Mouse (Mus musculus) MEL (cell line): ENCODE measurements at regions not wholly inside any gene's neighbourhood (a gene's known extent, or its start where the extent isn't known, plus 50 kb on each side); places are given as distances from the start of the nearest gene placed in this dataset.

Experiments used
- DNase-seq: peaks from one replicate; pipeline ENCODE4 v3.0.0; 2011; ENCODE audit warnings: low read depth, low spot score
- H3K27ac ChIP-seq: 2 replicates; pipeline ENCODE4 v1.5.1; 2012; ENCODE audit warnings: low read depth, mild to moderate bottlenecking, control low read depth, low read length, moderate library complexity; ENCODE audit not compliant: control insufficient read depth
- H3K27me3 ChIP-seq, 2 experiments: fragments of 150-350 bp in 1 of 2; sonication (generic) in 1 of 2; 2 replicates each; pipeline ENCODE4 v1.6.1; 2012; ENCODE audit warnings: low read length in 2 of 2, mild to moderate bottlenecking in 2 of 2, improper control_type of control experiment in 1 of 2, moderate library complexity in 1 of 2; ENCODE audit not compliant: insufficient read depth in 2 of 2, control insufficient read depth in 1 of 2
- H3K36me3 ChIP-seq, 2 experiments: 2 replicates each; pipeline ENCODE4 v1.6.1; 2012 to 2014; ENCODE audit warnings: low read length in 2 of 2, improper control_type of control experiment in 1 of 2, inconsistent platforms in 1 of 2, mild to moderate bottlenecking in 1 of 2; ENCODE audit not compliant: insufficient read depth in 2 of 2, control insufficient read depth in 1 of 2
- H3K4me1 ChIP-seq, 2 experiments: fragments of 150-350 bp in 1 of 2; sonication (generic) in 1 of 2; 2 replicates each; pipeline ENCODE4 v1.6.1; 2012; ENCODE audit warnings: low read length in 2 of 2, improper control_type of control experiment in 1 of 2, mild to moderate bottlenecking in 1 of 2; ENCODE audit not compliant: insufficient read depth in 2 of 2, control insufficient read depth in 1 of 2
- H3K4me3 ChIP-seq, 2 experiments: fragments of 150-350 bp in 1 of 2; sonication (generic) in 1 of 2; 2 replicates each; pipeline ENCODE4 v1.5.1; 2012; ENCODE audit warnings: low read depth in 2 of 2, low read length in 2 of 2, mild to moderate bottlenecking in 2 of 2, moderate library complexity in 2 of 2, control low read depth in 1 of 2, improper control_type of control experiment in 1 of 2; ENCODE audit not compliant: control insufficient read depth in 1 of 2, insufficient read depth in 1 of 2
- H3K79me2 ChIP-seq: 2 replicates; pipeline ENCODE4 v1.6.1; 2012; ENCODE audit warnings: mild to moderate bottlenecking, low read length, moderate library complexity; ENCODE audit not compliant: control insufficient read depth, poor library complexity, insufficient read depth
- H3K9ac ChIP-seq: 2 replicates; pipeline ENCODE4 v1.6.1; 2012; ENCODE audit warnings: low read depth, mild to moderate bottlenecking, control low read depth, low read length, moderate library complexity; ENCODE audit not compliant: control insufficient read depth, poor library complexity, severe bottlenecking
- H3K9me3 ChIP-seq: fragments of 150-350 bp; sonication (generic); replicated peaks from 2 replicates; pipeline ENCODE4 v1.6.1; 2012; ENCODE audit warnings: mild to moderate bottlenecking, low read length, improper control_type of control experiment, moderate library complexity; ENCODE audit not compliant: insufficient read depth
- CHD2 ChIP-seq: IDR thresholded peaks from 2 replicates; pipeline ENCODE4 v1.6.1; 2011; ENCODE audit warnings: low read length, improper control_type of control experiment
- E2F4 ChIP-seq: IDR thresholded peaks from 2 replicates; pipeline ENCODE4 v1.6.1; 2011; ENCODE audit warnings: low read depth, low read length, improper control_type of control experiment, borderline replicate concordance
- ELF1 ChIP-seq: IDR thresholded peaks from 2 replicates; pipeline ENCODE4 v1.6.1; 2014; ENCODE audit warnings: low read depth, mild to moderate bottlenecking, inconsistent platforms, low read length, improper control_type of control experiment, moderate library complexity
- EP300 ChIP-seq, 2 experiments: IDR thresholded peaks; 2 replicates each; pipeline ENCODE4 v1.6.1; 2011; ENCODE audit warnings: improper control_type of control experiment in 2 of 2, low read length in 2 of 2, low read depth in 1 of 2, mild to moderate bottlenecking in 1 of 2
- ETS1 ChIP-seq: IDR thresholded peaks from 2 replicates; pipeline ENCODE4 v1.6.1; 2012; ENCODE audit warnings: low read depth, mild to moderate bottlenecking, inconsistent platforms, low read length, improper control_type of control experiment, moderate library complexity
- GABPA ChIP-seq: IDR thresholded peaks from 2 replicates; pipeline ENCODE4 v1.6.1; 2012; ENCODE audit warnings: low read depth, mild to moderate bottlenecking, inconsistent platforms, low read length, improper control_type of control experiment, moderate library complexity
- JUND ChIP-seq: IDR thresholded peaks from 2 replicates; pipeline ENCODE4 v1.6.1; 2011; ENCODE audit warnings: low read depth, mild to moderate bottlenecking, improper control_type of control experiment, low read length
- KAT2A ChIP-seq: conservative IDR thresholded peaks from 2 replicates; pipeline ENCODE4 v1.6.1; 2012; ENCODE audit warnings: low read depth, low read length, improper control_type of control experiment, inconsistent platforms
- MEF2A ChIP-seq: IDR thresholded peaks from 2 replicates; pipeline ENCODE4 v1.6.1; 2014; ENCODE audit warnings: low read depth, mild to moderate bottlenecking, inconsistent platforms, low read length, improper control_type of control experiment; ENCODE audit not compliant: poor library complexity, insufficient replicate concordance, severe bottlenecking; ENCODE audit errors: extremely low read depth
- MXI1 ChIP-seq: IDR thresholded peaks from 2 replicates; pipeline ENCODE4 v1.6.1; 2011; ENCODE audit warnings: mild to moderate bottlenecking, low read depth, low read length, improper control_type of control experiment
- MYB ChIP-seq: IDR thresholded peaks from 2 replicates; pipeline ENCODE4 v1.6.1; 2011; ENCODE audit warnings: mild to moderate bottlenecking, low read depth, low read length, improper control_type of control experiment
- NELFE ChIP-seq: IDR thresholded peaks from 2 replicates; pipeline ENCODE4 v1.6.1; 2011; ENCODE audit warnings: low read depth, low read length, improper control_type of control experiment
- NRF1 ChIP-seq: IDR thresholded peaks from 2 replicates; pipeline ENCODE4 v1.6.1; 2014; ENCODE audit warnings: low read depth, mild to moderate bottlenecking, inconsistent platforms, low read length, improper control_type of control experiment, moderate library complexity; ENCODE audit not compliant: poor library complexity, insufficient read depth, severe bottlenecking
- POLR2AphosphoS2 ChIP-seq: IDR thresholded peaks from 2 replicates; pipeline ENCODE4 v1.6.1; 2011; ENCODE audit warnings: low read length, improper control_type of control experiment
- RAD21 ChIP-seq: IDR thresholded peaks from 2 replicates; pipeline ENCODE4 v1.6.1; 2011; ENCODE audit warnings: mild to moderate bottlenecking, low read depth, low read length, improper control_type of control experiment
- SIN3A ChIP-seq: IDR thresholded peaks from 2 replicates; pipeline ENCODE4 v1.6.1; 2012; ENCODE audit warnings: low read length, improper control_type of control experiment, inconsistent platforms
- SMC3 ChIP-seq: IDR thresholded peaks from 2 replicates; pipeline ENCODE4 v1.6.1; 2011; ENCODE audit warnings: low read depth, low read length, improper control_type of control experiment
- TBP ChIP-seq: IDR thresholded peaks from 2 replicates; pipeline ENCODE4 v1.8.0; 2011; ENCODE audit warnings: low read depth, low read length, improper control_type of control experiment
- UBTF ChIP-seq: IDR thresholded peaks from 2 replicates; pipeline ENCODE4 v1.6.1; 2012; ENCODE audit warnings: low read depth, mild to moderate bottlenecking, inconsistent platforms, low read length, improper control_type of control experiment, moderate library complexity, borderline replicate concordance; ENCODE audit not compliant: insufficient read depth
- USF1 ChIP-seq: IDR thresholded peaks from 2 replicates; pipeline ENCODE4 v1.6.1; 2014; ENCODE audit warnings: low read depth, mild to moderate bottlenecking, inconsistent platforms, low read length, improper control_type of control experiment, moderate library complexity
- USF2 ChIP-seq, 2 experiments: IDR thresholded peaks; 2 replicates each; pipeline ENCODE4 v1.6.1; 2011 to 2012; ENCODE audit warnings: improper control_type of control experiment in 2 of 2, low read length in 2 of 2, borderline replicate concordance in 1 of 2, inconsistent platforms in 1 of 2, low read depth in 1 of 2, mild to moderate bottlenecking in 1 of 2; ENCODE audit not compliant: insufficient read depth in 1 of 2
- ZC3H11A ChIP-seq: IDR thresholded peaks from 2 replicates; pipeline ENCODE4 v1.6.1; 2012; ENCODE audit warnings: low read depth, mild to moderate bottlenecking, inconsistent platforms, low read length, improper control_type of control experiment

DNA sequence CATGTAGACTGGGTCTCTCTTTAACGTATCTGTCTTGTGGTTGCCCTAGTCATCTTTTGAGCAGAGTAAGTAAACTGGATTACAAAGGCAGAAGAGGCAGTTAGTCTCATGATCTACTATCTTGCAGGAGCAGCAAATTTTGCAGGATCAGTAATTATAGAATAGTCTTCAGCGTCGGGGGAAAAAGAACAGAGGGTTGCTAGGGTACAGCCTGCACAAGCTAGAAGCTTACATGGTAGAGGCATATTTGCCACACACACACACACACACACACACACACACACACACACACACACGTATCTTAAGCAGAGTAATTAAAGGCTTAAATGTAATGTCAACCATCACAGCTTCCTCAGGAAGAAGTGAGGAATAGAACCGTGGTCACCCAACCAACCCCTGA is 307.6 kb downstream of the Ptpru start:
- TF ChIP-seq SIN3A (no peak), E2F4 (no peak), JUND (no peak), UBTF (no peak), KAT2A (no peak)
- H3K27me3 ChIP-seq = no peaks in the 10 kb centered on the region
- DNase-seq = no peak
- no peaks in the 10 kb centered on the region for H3K79me2 ChIP-seq
- H3K4me3 ChIP-seq = no peak overlapping the region
- no peaks in the 10 kb centered on the region for H3K4me1 ChIP-seq
- no peak overlapping the region for H3K27ac ChIP-seq
- no peaks in the 10 kb centered on the region for H3K36me3 ChIP-seq
- H3K9me3 ChIP-seq = no peaks in the 10 kb centered on the region
- no peak overlapping the region for H3K9ac ChIP-seq

DNA sequence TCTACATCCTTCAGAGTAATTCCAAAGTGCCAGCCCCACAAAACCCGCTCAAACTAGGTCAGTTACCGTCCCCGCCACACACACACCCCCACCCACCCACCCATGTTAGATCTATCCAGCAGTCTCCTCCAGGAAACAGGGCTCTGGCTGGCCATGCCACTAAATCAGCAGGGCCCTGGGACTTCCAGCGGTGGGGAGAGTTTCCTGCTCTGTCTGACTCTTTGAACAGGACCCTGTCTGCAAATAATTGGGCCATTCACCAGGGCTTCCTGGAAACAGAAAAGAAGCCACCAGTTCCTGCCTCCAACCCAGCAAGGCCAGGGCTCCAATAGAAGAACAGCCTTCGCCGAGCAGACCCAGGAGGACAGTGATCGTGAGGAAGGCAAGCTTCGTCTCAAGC is 307.1 kb downstream of the Ptpru start:
- Histone ChIP-seq H3K27me3 (no peaks in the 10 kb centered on the region), H3K9me3 (no peaks in the 10 kb centered on the region), H3K27ac (no peak overlapping the region), H3K4me3 (no peak overlapping the region), H3K9ac (no peak overlapping the region), H3K36me3 (no peaks in the 10 kb centered on the region), H3K4me1 (no peaks in the 10 kb centered on the region), H3K79me2 (no peaks in the 10 kb centered on the region)
- DNase-seq = no peak
- TF ChIP-seq JUND = no peak
- no peak for TF ChIP-seq NELFE
- no peak for TF ChIP-seq ELF1
- TF ChIP-seq SMC3 = no peak
- no peak for TF ChIP-seq TBP
- no peak for TF ChIP-seq CHD2
- TF ChIP-seq ETS1 = no peak
- no peak for TF ChIP-seq GABPA
- no peak for TF ChIP-seq POLR2AphosphoS2
- TF ChIP-seq ZC3H11A = no peak
- no peak for TF ChIP-seq MEF2A

DNA sequence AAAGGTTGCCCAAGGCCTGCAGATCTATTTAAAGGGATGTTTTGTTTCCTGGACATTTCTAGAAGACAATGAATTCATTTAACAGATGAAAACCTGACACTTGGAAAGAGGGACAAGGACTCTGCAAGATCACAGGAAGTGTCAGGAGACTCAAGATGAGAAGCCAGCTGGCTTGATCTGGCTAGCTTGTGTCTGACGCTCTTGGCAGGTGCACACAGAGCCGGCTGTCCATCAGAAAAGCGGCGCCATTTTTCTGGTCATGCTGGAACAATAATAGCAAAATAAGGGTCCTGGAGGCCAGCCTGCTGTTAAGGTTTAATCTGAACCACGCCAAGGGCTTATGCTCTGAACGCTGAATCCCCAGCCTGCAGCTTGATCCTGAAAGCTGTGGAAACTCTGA is 303.3 kb downstream of the Ptpru start:
- H3K4me3 ChIP-seq = no peak overlapping the region
- H3K9me3 ChIP-seq = no peaks in the 10 kb centered on the region
- no peak for TF ChIP-seq MXI1
- TF ChIP-seq MYB = no peak
- TF ChIP-seq SMC3 = no peak
- no peak for TF ChIP-seq E2F4
- TF ChIP-seq CHD2 = no peak
- TF ChIP-seq ETS1 = no peak
- TF ChIP-seq USF2 (IDR thresholded peaks at IDR 0.05; ENCODE audit: borderline replicate concordance in 1 of 2, insufficient read depth in 1 of 2, low read depth in 1 of 2, low read length in 2 of 2) = no peak
- no peak for TF ChIP-seq NRF1
- TF ChIP-seq USF1 = no peak
- TF ChIP-seq EP300 (IDR thresholded peaks at IDR 0.05; ENCODE audit: low read depth in 1 of 2, low read length in 2 of 2) = no peak
- no peak for TF ChIP-seq RAD21
- TF ChIP-seq MEF2A = no peak
- no peak overlapping the region for H3K9ac ChIP-seq
- H3K4me1 ChIP-seq = no peaks in the 10 kb centered on the region
- H3K27ac ChIP-seq = no peak overlapping the region
- no peaks in the 10 kb centered on the region for H3K27me3 ChIP-seq
- H3K36me3 ChIP-seq = no peaks in the 10 kb centered on the region
- no peaks in the 10 kb centered on the region for H3K79me2 ChIP-seq
- DNase-seq = no peak
